Mouse (Mus musculus) heart, embryonic 13.5 days (tissue): ENCODE measurements around the gene Dph7. TPM values are rescaled to one million over a fixed set of nuclear protein-coding genes. Genes with fewer than 3 reads are reported as not detected.
A peak's percentile ranks its signal among the peaks of the same experiment; 100 is the strongest.
"Not testable (repeated sequence)": the region's sequence is repeated elsewhere in the genome, so short reads cannot be mapped to it uniquely, and the experiment has no call there.

ENCODE experiments used
- ATAC-seq: fragments of 200-750 bp; cut with Nextera tagmentation; 2 replicates; pipeline ENCODE4 v1.8.0; 2017; ENCODE audit warnings: moderate TSS enrichment; ENCODE audit not compliant: insufficient number of reproducible peaks, low FRiP score, low TSS enrichment; ENCODE audit errors: extremely low read depth
- H3K27ac ChIP-seq: fragments of 300-500 bp; sonication (generic); replicated peaks from 2 replicates; pipeline ENCODE4 v1.5.1; 2015; ENCODE audit warnings: moderate library complexity, mild to moderate bottlenecking, inconsistent platforms
- H3K27me3 ChIP-seq: fragments of 300-500 bp; sonication (generic); replicated peaks from 2 replicates; pipeline ENCODE4 v1.6.1; 2015; ENCODE audit warnings: mild to moderate bottlenecking, inconsistent platforms
- H3K36me3 ChIP-seq: fragments of 300-500 bp; sonication (generic); 2 replicates; pipeline ENCODE4 v1.6.1; 2015; ENCODE audit warnings: mild to moderate bottlenecking, inconsistent platforms
- H3K4me1 ChIP-seq: fragments of 300-500 bp; sonication (generic); 2 replicates; pipeline ENCODE4 v1.6.1; 2015; ENCODE audit warnings: inconsistent platforms
- H3K4me2 ChIP-seq: fragments of 300-500 bp; sonication (generic); 2 replicates; pipeline ENCODE4 v1.6.1; 2015; ENCODE audit warnings: inconsistent platforms, mild to moderate bottlenecking, moderate library complexity
- H3K4me3 ChIP-seq: fragments of 300-500 bp; sonication (generic); 2 replicates; pipeline ENCODE4 v1.5.1; 2015; ENCODE audit warnings: moderate library complexity, mild to moderate bottlenecking, inconsistent platforms
- H3K9ac ChIP-seq: fragments of 300-500 bp; sonication (generic); 2 replicates; pipeline ENCODE4 v1.6.1; 2015; ENCODE audit warnings: inconsistent platforms, mild to moderate bottlenecking, moderate library complexity
- H3K9me3 ChIP-seq: fragments of 300-500 bp; sonication (generic); 2 replicates; pipeline ENCODE4 v1.6.1; 2016; ENCODE audit warnings: inconsistent platforms
- WGBS: fragments of 180-500 bp; shearing (Covaris S2); methylation state at CpG from one replicate; pipeline ENCODE4 v1.1.7; 2015; ENCODE audit warnings: mixed read lengths; 5-methylcytosine and 5-hydroxymethylcytosine counted together
- polyA plus RNA-seq: library from polyadenylated mRNA; unstranded; fragments of >200 nt; fragmentation: Nextera tagmentation; extraction: Ambion mirVana; gene quantifications from 2 replicates; pipeline ENCODE4 v1.2.1, GENCODE M21; 2015

The Dph7 gene
- polyA plus RNA-seq, 1 experiment from 2014 or later: 20.0 TPM

- Histone ChIP-seq H3K27ac (no peak overlapping the region), H3K4me2 (no peak overlapping the region), H3K36me3 (no peaks in the 10 kb centered on the region), H3K4me3 (no peak overlapping the region), H3K9me3 (no peaks in the 10 kb centered on the region), H3K9ac (no peak overlapping the region), H3K4me1 (peaks cover 6% of the 10 kb centered on the region; the same call in 1 of the 2 replicates), H3K27me3 (peaks cover 5% of the 10 kb centered on the region; the same call in 1 of the 2 replicates)
- ATAC-seq: no peak
- WGBS: 43% methylated on average over 2 of the region's 2 CpGs
These were observed 33.1 kb upstream of the Dph7 start for GRCm38 (mm10) chr2:24929119-24929518.

GRCm38 (mm10) chr2:24929593-24929992 is 32.6 kb upstream of the Dph7 start:
- peaks cover 10% of the 10 kb centered on the region; the same call in 1 of the 2 replicates for H3K4me1 ChIP-seq
- H3K9ac ChIP-seq: no peak overlapping the region
- no peak overlapping the region for H3K27ac ChIP-seq
- peaks cover 5% of the 10 kb centered on the region; the same call in 1 of the 2 replicates for H3K27me3 ChIP-seq
- H3K9me3 ChIP-seq: no peaks in the 10 kb centered on the region
- H3K4me3 ChIP-seq: no peak overlapping the region
- 85% methylated on average over 5 of the region's 5 CpGs for WGBS
- ATAC-seq: no peak
- H3K4me2 ChIP-seq: no peak overlapping the region
- no peaks in the 10 kb centered on the region for H3K36me3 ChIP-seq

GRCm38 (mm10) chr2:24934441-24934963 is 27.7 kb upstream of the Dph7 start:
- Histone ChIP-seq H3K4me3 (peak overlapping the region; percentile 80), H3K27me3 (peaks cover 14% of the 10 kb centered on the region; the same call in 1 of the 2 replicates), H3K27ac (peak overlapping the region; percentile 34), H3K4me1 (peaks cover 13% of the 10 kb centered on the region), H3K9ac (peak overlapping the region; percentile 84), H3K36me3 (no peaks in the 10 kb centered on the region), H3K4me2 (peak overlapping the region; percentile 97), H3K9me3 (no peaks in the 10 kb centered on the region)
- peak; percentile 33; the same call in 1 of the 2 replicates for ATAC-seq
- WGBS: 6% methylated on average over 19 of the region's 19 CpGs

DNA sequence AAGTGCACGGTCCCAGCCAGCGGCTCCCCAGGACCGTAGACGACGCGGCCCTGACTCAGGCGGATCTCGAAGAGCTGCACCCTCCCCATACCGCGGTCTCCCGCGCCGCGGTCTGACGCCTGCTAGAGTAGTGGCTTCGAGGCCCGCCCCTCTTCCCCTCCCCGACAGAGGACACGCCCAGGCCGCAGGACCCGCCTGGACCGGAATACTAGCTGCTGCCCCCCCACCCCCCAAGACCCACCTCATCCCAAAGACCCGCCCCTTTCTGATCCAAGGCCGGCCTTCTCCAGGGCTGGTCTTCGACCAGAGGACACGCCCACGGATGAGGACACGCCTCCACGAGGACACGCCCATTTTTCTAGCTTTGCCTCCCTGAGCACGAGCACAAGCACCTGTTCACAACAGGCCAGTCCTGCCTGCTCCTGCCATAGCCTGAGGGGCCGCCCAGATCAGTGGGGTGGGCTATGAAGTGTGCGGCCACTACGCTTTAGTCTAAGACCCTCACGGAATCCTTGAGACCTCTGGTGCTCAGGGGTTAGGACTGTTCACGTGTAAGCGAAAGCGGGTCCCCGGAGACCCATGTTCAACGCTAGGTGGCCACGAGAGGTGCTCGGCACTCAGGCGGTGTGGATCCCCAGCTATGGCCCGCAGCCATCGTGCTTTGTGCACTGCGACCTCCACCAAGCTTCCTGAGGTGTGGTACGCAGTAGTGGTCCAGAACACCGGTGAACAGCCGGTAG is 27.0 kb upstream of the Dph7 start, which contains the start of gene Arrdc1:
Gene Arrdc1 (minus strand): TSS at position 196 of the 740 bp plus-strand sequence.
- Histone ChIP-seq H3K9ac (peak within 1 kb of the TSS; percentile 84), H3K4me1 (peaks cover 13% of the 10 kb centered on the region), H3K4me3 (peak within 1 kb of the TSS; percentile 80), H3K27ac (peak within 1 kb of the TSS; percentile 34), H3K27me3 (peaks cover 21% of the 10 kb centered on the region), H3K4me2 (peak within 1 kb of the TSS; percentile 97), H3K9me3 (no peaks in the 10 kb centered on the region), H3K36me3 (no peaks in the 10 kb centered on the region)
- under 1% methylated on average over 49 of the region's 49 CpGs for WGBS
- peak; percentile 92 for ATAC-seq

DNA sequence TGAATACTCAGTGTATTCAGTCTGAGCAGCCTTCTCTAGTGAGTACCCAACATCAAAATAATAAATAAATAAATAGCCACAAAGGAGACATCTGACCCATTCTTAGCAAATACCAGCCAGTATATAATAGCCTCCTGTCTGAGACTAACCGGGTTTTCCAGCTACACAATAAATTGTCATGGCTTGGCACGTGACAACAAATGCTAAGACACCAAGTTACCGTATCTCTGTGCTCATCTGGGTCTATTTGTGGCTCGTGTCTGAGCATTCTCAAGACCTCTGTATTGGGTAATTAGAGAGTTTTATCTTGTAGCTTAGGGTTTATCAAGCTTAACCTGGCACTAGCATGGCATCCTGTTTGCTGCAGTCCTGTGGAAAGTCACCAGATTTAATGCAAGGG is 20.1 kb upstream of the Dph7 start:
- H3K36me3 ChIP-seq: no peaks in the 10 kb centered on the region
- H3K9me3 ChIP-seq: no peaks in the 10 kb centered on the region
- no peak overlapping the region for H3K4me2 ChIP-seq
- H3K27me3 ChIP-seq: peaks cover 15% of the 10 kb centered on the region
- ATAC-seq: no peak
- no peak overlapping the region for H3K27ac ChIP-seq
- H3K9ac ChIP-seq: no peak overlapping the region
- H3K4me1 ChIP-seq: no peaks in the 10 kb centered on the region
- 60% methylated on average over 4 of the region's 4 CpGs for WGBS
- no peak overlapping the region for H3K4me3 ChIP-seq

DNA sequence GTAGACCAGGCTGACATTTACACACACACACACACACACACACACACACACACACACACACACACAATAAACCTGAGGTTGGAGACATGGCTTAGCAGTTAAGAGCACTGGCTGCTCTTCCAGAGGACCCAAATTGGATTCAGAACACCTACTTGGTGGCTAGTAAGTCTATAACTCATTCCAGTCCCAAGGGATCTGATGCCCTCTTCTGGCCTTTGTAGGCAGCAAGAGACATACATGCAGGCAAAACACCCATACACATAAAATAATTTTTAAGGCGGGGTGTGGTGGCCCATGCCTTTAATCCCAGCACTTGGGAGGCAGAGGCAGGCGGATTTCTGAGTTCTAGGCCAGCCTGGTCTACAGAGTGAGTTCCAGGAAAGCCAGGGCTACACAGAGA is 17.9 kb upstream of the Dph7 start:
- WGBS: 38% methylated on average over 2 of the region's 2 CpGs
- H3K4me1 ChIP-seq, H3K36me3 ChIP-seq, H3K4me3 ChIP-seq, H3K9ac ChIP-seq, H3K4me2 ChIP-seq, H3K27ac ChIP-seq, ATAC-seq, H3K9me3 ChIP-seq: not testable (repeated sequence)
- H3K27me3 ChIP-seq: peaks cover 11% of the 10 kb centered on the region; the same call in 1 of the 2 replicates

DNA sequence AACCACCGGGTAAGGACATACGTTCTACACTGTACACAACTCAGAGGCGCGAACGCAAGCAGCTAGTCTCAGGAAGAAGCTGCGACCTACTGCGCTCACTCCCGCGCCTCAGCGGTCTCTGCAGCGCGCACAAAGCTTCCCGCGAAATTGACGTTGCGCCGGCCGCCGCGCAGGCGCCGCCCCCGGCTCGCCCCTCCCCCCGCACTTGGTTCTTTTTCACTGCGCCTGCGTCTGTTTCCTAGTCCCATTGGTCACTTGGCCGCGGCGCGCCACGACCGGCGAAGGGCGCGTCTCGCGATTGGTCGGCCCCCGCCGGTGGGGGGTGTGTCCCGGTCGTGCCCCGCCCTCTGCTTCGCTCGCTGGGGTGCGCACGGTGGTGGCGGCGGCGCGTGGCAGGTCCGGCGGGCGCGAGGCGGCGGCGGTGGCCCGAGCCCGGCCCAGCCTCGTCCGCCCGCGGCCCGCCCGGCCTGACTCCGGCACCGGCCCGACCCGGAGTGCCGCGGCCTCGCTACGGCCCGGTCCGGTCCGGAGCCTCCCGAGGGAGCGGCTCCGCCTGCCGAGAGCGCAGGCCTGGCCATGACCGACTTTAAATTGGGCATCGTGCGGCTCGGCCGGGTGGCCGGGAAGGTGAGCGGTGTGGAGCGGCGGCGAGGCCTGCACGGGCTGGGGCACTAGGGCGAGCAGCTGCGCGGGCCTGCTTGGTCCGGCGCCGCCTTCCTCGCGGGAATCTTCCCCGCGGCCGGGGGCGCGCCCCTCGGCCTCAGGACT is 12.6 kb upstream of the Dph7 start, which contains the start of gene Zmynd19:
Gene Zmynd19 (plus strand): TSS at position 372 of the 768 bp plus-strand sequence.
- H3K27ac ChIP-seq: peak within 1 kb of the TSS; percentile 57

DNA sequence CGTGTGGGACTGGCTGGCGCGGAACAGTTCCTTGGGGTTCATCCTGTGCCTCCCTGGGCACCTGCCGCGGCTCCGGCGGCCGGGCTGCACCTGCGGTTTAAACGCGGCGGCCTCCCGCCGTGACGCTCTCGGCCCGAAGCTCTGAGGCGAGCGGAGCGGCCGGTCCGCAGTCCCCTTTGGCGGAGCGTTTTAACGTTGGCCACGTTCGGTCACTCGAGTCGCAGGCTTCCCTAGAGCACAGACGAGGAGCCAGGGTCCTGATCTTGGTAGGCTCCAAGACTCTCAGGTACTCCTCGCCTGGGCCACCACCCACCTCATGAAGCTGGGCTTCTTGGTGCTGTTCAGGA is 12.0 kb upstream of the Dph7 start:
- Histone ChIP-seq H3K4me2 (peak overlapping the region; percentile 98), H3K27ac (peak overlapping the region; percentile 57; the same call in 1 of the 2 replicates), H3K9ac (peak overlapping the region; percentile 96), H3K4me3 (peak overlapping the region; percentile 97), H3K27me3 (no peaks in the 10 kb centered on the region; the same call in 1 of the 2 replicates), H3K9me3 (no peaks in the 10 kb centered on the region), H3K4me1 (peaks cover 17% of the 10 kb centered on the region), H3K36me3 (peaks cover 36% of the 10 kb centered on the region)
- under 1% methylated on average over 31 of the region's 31 CpGs for WGBS
- ATAC-seq: no peak

More for the DNA sequence above, 12.6 kb upstream of the Dph7 start, which contains the start of gene Zmynd19:
- Histone ChIP-seq H3K4me2 (peak within 1 kb of the TSS; percentile 98), H3K4me1 (peaks cover 17% of the 10 kb centered on the region), H3K9ac (peak within 1 kb of the TSS; percentile 96), H3K27me3 (no peaks in the 10 kb centered on the region; the same call in 1 of the 2 replicates), H3K9me3 (no peaks in the 10 kb centered on the region), H3K4me3 (peak within 1 kb of the TSS; percentile 97), H3K36me3 (peaks cover 31% of the 10 kb centered on the region)
- WGBS: under 1% methylated on average over 107 of the region's 108 CpGs
- ATAC-seq: peak; percentile 99

DNA sequence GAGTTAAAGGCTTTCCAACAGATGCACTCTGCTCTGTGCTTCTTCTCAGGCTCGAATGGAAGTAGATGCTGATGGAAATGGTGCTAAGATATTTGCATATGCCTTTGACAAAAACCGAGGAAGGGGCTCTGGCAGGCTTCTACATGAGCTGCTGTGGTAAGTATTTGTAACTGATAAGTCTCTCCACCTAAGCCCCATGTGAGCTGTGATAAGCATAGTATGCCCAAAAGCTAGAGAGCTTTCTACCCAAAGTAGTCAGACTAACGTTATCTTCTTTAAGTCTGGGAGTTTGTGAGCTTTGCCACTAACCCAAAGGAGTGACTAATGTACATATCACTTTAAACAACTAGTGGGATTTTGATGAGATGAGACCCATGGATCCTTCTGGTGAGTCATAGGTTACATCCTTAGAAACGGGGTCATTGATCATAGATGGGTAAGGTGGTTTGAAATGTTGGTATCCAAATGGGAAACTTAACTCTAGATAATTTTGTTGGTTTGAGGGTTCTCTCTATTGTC is 9.6 kb upstream of the Dph7 start:
- H3K27me3 ChIP-seq: no peaks in the 10 kb centered on the region
- no peak overlapping the region for H3K27ac ChIP-seq
- WGBS: 66% methylated on average over 4 of the region's 4 CpGs
- H3K9me3 ChIP-seq: no peaks in the 10 kb centered on the region
- 0 out of 2 replicates have a peak overlapping the region, but pooled peaks have one; percentile 24 for H3K9ac ChIP-seq
- no peak overlapping the region for H3K4me3 ChIP-seq
- peaks cover 17% of the 10 kb centered on the region for H3K4me1 ChIP-seq
- ATAC-seq: no peak
- no peak overlapping the region for H3K4me2 ChIP-seq
- H3K36me3 ChIP-seq: peaks cover 61% of the 10 kb centered on the region

DNA sequence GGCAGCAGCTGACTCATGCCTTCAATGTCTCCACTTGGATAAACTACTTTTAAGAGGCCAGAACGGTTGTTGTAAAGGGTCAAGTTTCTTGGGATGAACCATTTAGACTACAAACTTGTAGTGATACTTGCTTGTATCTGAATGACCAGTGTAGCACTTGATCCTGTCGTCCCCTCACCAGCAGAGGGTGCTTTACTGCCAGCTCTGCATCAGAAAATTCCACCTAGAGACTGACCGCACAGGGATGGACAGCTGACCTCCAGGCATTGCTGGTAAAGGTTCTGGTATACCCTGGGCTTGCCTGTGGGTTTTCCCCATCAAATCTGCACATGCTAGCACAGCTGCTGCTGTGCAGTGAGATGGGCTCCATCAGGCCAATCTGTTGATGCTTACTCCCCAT is 1.3 kb upstream of the Dph7 start:
- Histone ChIP-seq H3K9me3 (no peaks in the 10 kb centered on the region), H3K27ac (no peak overlapping the region), H3K27me3 (no peaks in the 10 kb centered on the region), H3K36me3 (peaks cover 77% of the 10 kb centered on the region), H3K4me1 (peaks cover 16% of the 10 kb centered on the region), H3K4me3 (no peak overlapping the region), H3K4me2 (no peak overlapping the region), H3K9ac (no peak overlapping the region)
- ATAC-seq: no peak
- WGBS: 30% methylated on average over 3 of the region's 3 CpGs

GRCm38 (mm10) chr2:24970386-24970785 is 8.2 kb downstream of the Dph7 start:
- Histone ChIP-seq H3K27ac (no peak overlapping the region), H3K4me2 (no peak overlapping the region), H3K36me3 (peaks cover 79% of the 10 kb centered on the region), H3K9ac (no peak overlapping the region), H3K9me3 (no peaks in the 10 kb centered on the region), H3K4me1 (peaks cover 14% of the 10 kb centered on the region), H3K4me3 (no peak overlapping the region), H3K27me3 (no peaks in the 10 kb centered on the region)
- ATAC-seq: no peak
- WGBS: 75% methylated on average over 4 of the region's 4 CpGs
